Mouse (Mus musculus) megakaryocyte, embryonic 14.5 days (primary cell): ENCODE results near the gene Ankfn1. TPM values are rescaled to one million over a fixed set of nuclear protein-coding genes. Genes with fewer than 3 reads are reported as not detected.

ENCODE experiments used
- H3K27me3 ChIP-seq: replicated peaks from 2 replicates; pipeline ENCODE3; 2012; ENCODE audit warnings: inconsistent platforms
- H3K36me3 ChIP-seq: replicated peaks from 2 replicates; pipeline ENCODE3; 2012; ENCODE audit warnings: low read length, inconsistent platforms, mixed read lengths
- H3K4me1 ChIP-seq: 2 replicates; pipeline ENCODE4 v1.6.1; 2012; ENCODE audit warnings: inconsistent platforms
- H3K4me3 ChIP-seq: replicated peaks from 2 replicates; pipeline ENCODE3; 2012; ENCODE audit warnings: moderate library complexity, mild to moderate bottlenecking, inconsistent platforms
- H3K9me3 ChIP-seq: 2 replicates; pipeline ENCODE4 v1.6.1; 2012; ENCODE audit warnings: inconsistent platforms
- FLI1 ChIP-seq: IDR thresholded peaks from 2 replicates; pipeline ENCODE4 v1.6.1; 2012; ENCODE audit warnings: low read length, inconsistent platforms, mixed read lengths
- GATA1 ChIP-seq: IDR thresholded peaks from 3 replicates; pipeline ENCODE4 v1.6.1; 2012; ENCODE audit warnings: mixed read lengths, low read length, inconsistent platforms, borderline replicate concordance
- polyA plus RNA-seq: library from polyadenylated mRNA; stranded (reverse); fragments of >175 nt; gene quantifications from 2 replicates; pipeline ENCODE4 v1.2.3, GENCODE M21; 2012; ENCODE audit warnings: low replicate concordance; ENCODE audit not compliant: insufficient read depth

Ankfn1 gene
- polyA plus RNA-seq, 1 experiment = 0.56 TPM

DNA sequence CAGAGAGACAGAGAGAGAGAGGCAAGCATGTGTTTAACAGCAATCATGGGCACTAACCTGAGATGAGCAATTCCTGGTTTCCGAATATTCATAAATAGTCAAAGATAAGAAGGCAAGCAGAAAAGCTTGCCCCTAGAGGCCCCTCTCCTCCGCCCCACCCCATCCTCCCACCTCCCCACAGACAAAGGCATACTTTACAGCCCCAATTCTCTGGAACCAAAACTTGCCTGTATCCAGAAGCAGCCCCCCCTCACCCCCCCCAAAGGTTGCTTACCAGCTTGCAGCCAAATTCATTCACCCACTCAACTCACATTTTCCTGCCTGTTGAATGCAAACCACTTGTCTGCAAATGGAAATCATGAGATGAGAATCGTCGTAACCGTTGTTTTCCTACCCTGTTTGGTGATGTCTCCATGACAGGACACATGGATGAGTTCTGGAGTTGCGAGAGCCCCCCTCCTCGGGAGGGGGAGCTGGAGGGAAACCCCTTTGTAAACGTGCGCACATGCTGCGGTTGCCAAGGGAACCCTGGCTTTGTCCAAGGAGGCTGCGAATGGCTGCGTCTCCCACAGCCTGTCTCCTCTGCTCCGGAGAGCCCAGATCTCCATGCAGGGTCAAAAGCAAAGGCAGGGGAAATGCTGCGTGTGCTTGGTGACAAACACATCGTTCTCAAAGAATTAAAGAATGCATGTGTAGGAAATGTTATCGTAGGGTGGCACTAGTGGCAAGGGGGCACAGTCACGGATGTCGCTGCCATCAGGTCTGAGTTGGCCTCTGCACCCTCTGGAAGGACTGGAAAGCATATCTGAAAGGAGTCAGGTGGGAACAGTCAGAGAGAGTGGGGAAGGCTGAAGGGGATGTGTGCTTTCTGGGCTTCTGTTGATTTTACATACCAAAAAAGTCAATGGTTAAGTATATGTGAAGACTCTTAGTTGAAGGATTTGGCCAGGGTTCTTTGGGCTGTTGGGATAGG lies 80.7 kb downstream of the Ankfn1 start:
- no peak overlapping the region for H3K4me3 ChIP-seq
- no peak for TF ChIP-seq FLI1
- H3K36me3 ChIP-seq = no peaks in the 10 kb centered on the region
- peaks cover 11% of the 10 kb centered on the region for H3K9me3 ChIP-seq
- H3K4me1 ChIP-seq = no peaks in the 10 kb centered on the region
- H3K27me3 ChIP-seq = no peaks in the 10 kb centered on the region

DNA sequence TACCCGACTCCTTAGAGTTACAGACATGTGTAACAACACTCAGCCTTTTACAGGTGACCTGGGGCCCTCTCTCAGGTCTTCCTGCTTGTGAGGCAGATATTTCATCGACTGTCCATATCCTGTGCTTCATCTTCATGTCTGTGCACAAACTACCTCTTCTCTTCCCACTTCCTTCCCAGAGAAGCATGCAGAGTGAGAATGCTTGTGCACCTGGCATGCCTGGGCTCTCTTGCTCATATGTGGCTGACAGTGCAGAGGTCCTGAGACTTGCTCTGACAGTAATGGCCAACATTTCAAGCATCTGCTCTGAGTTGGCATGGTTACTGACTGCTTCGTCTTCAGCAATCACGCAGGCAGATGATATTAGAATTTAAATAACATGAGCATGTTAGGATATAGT lies 83.8 kb downstream of the Ankfn1 start:
- Histone ChIP-seq H3K9me3 (peaks cover 11% of the 10 kb centered on the region), H3K36me3 (no peaks in the 10 kb centered on the region), H3K4me3 (no peak overlapping the region), H3K27me3 (no peaks in the 10 kb centered on the region), H3K4me1 (no peaks in the 10 kb centered on the region)
- TF ChIP-seq FLI1 (no peak), GATA1 (no peak)

DNA sequence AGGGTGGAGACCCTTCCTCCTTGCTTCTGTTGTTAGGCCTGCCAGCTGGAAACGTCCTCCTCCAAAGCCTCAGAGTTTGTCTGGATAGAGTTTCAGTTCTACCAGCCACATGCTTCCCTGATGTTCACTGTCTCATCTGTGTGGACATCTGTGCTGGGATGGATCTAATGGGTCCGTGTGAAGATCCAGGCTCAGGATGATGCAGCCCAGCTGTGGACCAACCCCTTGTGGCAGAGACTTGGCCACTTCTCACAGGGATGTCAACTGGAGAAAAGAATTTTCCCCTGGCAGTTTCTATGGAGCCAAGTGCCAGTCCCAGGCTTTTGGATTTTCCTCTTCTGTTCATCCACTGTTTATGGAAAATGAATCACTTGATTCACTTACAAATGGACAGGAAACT lies 100.5 kb downstream of the Ankfn1 start:
- peaks cover 8% of the 10 kb centered on the region; the same call in 1 of the 2 replicates for H3K9me3 ChIP-seq
- no peaks in the 10 kb centered on the region for H3K36me3 ChIP-seq
- H3K4me3 ChIP-seq = no peak overlapping the region
- H3K4me1 ChIP-seq = no peaks in the 10 kb centered on the region
- no peak for TF ChIP-seq FLI1
- no peak for TF ChIP-seq GATA1
- no peaks in the 10 kb centered on the region for H3K27me3 ChIP-seq

DNA sequence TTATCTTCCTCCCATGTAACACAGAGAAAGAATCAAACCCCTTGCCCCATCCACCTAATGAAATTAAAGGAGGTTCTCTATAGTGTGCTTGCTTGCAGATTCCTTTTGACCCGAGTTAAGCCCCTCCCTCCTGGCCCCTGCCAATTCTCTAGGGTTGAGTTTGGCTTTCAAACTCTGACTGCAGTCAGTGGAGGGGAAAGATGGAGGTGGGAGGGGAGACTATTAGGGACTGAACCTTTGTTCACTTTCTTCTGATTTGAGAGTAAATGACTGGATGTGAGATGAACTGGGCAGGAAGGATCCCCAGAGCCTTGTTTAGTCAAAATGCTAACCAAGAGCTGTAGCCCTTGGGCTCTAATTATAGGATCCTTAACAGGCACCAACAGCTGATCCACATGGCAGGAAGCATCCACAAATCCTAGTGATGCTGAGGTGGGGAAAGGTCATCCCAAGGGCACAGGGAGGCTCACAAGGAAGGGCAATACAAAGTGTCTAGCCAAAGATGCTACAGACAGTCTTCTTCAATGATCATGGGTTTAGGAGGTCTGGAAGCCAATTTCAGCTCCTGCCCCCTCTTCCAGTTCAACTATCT lies 103.4 kb downstream of the Ankfn1 start:
- no peak for TF ChIP-seq FLI1
- TF ChIP-seq GATA1 = no peak
- H3K4me3 ChIP-seq = no peak overlapping the region
- H3K9me3 ChIP-seq = peaks cover 8% of the 10 kb centered on the region; the same call in 1 of the 2 replicates
- no peaks in the 10 kb centered on the region for H3K27me3 ChIP-seq
- no peaks in the 10 kb centered on the region for H3K4me1 ChIP-seq
- H3K36me3 ChIP-seq = no peaks in the 10 kb centered on the region

DNA sequence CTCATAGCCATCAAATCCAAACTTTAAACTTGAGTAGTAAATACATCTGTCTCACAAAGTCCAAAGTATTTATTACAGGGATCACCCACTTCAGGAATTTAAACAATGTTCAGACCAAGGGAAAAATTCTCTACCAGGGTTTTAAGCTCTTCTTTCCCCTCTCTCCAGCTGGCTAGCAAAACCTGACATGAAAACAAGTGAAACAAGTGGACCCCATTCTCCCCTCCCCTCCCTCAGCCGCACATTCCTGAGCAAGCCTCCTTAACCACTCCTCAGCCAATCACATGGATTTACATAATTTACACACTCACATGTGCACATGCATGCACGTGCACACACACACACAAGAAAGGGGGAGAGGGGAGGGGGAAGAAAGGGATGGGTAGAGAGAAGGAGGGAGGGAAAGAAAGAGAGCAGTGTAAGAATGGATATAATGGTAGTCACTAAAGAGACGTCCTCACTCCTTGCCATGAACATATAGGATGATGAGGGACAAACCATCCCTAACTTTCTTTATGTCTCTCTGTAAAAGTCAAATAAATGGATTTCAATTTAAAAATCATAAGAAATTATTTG lies 104.9 kb downstream of the Ankfn1 start:
- no peak overlapping the region for H3K4me3 ChIP-seq
- TF ChIP-seq FLI1 (no peak), GATA1 (no peak)
- no peaks in the 10 kb centered on the region for H3K27me3 ChIP-seq
- H3K36me3 ChIP-seq = no peaks in the 10 kb centered on the region
- peaks cover 8% of the 10 kb centered on the region; the same call in 1 of the 2 replicates for H3K9me3 ChIP-seq
- H3K4me1 ChIP-seq = no peaks in the 10 kb centered on the region

DNA sequence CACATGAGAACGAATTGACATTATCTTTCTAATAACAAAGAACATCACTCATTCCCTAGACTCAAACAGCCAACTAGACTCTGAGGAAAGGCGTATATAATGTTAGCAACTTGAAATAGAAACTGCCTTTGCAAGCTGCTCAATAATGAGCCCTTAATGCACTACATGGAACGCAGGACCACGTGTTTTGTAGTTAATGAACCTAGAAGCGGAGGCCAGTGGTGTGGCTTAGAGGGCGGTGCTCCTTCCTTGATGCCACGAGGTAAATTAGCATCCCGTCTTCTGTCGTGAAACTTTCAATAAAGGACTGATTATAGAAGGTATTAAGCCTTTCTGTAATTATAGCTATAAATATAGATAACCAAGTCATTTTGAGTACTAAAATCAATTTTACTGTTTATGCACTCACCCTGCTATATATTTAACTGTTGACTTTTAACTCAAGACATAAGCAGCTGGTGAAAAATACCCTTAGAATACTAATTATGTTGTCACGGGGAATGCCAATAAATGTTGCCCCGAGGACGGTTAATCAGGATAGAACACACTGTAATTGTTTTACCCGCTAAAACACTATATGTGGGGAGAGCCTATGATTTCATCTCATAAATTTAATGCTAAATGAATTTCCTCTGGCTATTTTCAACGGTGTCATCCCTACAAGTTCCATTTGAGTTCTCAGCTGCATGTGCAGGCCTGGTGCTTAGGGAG lies 112.1 kb downstream of the Ankfn1 start:
- no peaks in the 10 kb centered on the region for H3K9me3 ChIP-seq
- TF ChIP-seq FLI1 (no peak), GATA1 (no peak)
- H3K4me3 ChIP-seq = no peak overlapping the region
- H3K27me3 ChIP-seq = no peaks in the 10 kb centered on the region
- H3K4me1 ChIP-seq = no peaks in the 10 kb centered on the region
- H3K36me3 ChIP-seq = no peaks in the 10 kb centered on the region

DNA sequence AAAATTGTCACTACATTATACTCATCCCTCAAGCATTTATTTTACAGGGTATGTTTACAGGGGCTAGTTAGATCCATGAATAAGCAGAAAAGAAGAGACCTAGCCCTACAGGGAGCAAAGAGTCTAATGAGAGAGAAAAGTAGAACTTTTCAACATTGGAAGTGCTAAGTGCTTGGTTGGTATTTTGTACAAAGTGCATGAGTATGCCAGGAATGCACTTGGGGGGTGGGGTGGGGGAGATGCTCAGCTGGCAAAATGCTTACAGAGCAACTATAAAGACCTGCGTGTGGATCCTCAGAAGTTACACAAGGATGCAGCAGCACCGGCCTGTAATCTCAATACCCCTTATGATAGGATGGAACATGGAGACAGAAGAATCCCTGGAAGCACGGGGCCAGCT lies 118.4 kb downstream of the Ankfn1 start:
- no peaks in the 10 kb centered on the region for H3K27me3 ChIP-seq
- no peaks in the 10 kb centered on the region for H3K9me3 ChIP-seq
- no peak overlapping the region for H3K4me3 ChIP-seq

DNA sequence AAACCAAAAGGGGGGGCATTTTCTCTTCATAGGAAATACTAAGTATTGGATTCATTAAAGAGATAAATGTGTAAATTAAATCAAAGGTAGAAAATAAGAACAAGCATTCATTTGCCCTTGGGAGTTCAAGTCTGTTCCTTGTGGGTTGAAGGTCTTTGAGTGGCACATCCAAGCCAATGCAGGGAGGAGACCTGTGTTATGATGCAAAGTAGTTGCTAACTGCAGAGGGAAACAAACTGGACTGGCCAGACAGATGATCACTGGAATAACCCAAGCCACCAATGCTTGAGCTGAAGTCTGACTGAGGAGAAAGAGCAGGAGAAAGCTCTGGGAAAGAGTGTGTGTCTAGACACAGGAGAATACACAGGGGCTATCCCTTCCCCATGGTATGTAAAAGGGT lies 120.9 kb downstream of the Ankfn1 start:
- Histone ChIP-seq H3K36me3 (no peaks in the 10 kb centered on the region), H3K4me3 (no peak overlapping the region), H3K9me3 (no peaks in the 10 kb centered on the region), H3K27me3 (no peaks in the 10 kb centered on the region), H3K4me1 (no peaks in the 10 kb centered on the region)
- TF ChIP-seq GATA1 = no peak
- no peak for TF ChIP-seq FLI1

More for the DNA sequence above, 118.4 kb downstream of the Ankfn1 start:
- H3K4me1 ChIP-seq = no peaks in the 10 kb centered on the region
- TF ChIP-seq GATA1 (no peak), FLI1 (no peak)
- no peaks in the 10 kb centered on the region for H3K36me3 ChIP-seq

DNA sequence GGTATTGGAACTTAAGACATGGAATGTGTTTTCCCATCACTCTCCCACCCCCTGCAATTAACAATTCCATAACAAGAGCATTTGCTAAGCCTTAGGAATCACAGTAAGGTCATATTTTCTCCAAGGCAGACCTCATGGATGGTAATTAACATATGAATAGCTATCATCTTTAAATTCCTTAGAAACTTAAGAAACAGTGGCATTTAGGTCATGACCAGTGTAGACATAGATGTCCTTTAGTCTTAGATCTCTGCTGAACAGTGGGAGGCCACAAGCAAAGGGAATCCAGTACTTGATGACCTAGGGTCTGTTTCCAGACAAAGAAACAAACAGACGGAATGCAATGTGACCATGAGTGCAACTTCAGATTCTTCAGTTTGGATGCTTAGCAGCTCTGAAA lies 141.7 kb downstream of the Ankfn1 start:
- TF ChIP-seq FLI1 (no peak), GATA1 (no peak)
- H3K36me3 ChIP-seq = no peaks in the 10 kb centered on the region
- H3K27me3 ChIP-seq = no peaks in the 10 kb centered on the region
- H3K4me3 ChIP-seq = no peak overlapping the region
- H3K4me1 ChIP-seq = no peaks in the 10 kb centered on the region
- no peaks in the 10 kb centered on the region for H3K9me3 ChIP-seq
